Mouse (Mus musculus) embryonic facial prominence, embryonic 11.5 days (tissue): ENCODE measurements around the gene Ntn4. TPM values are rescaled to one million over a fixed set of nuclear protein-coding genes. Genes with fewer than 3 reads are reported as not detected.
A peak's percentile ranks its signal among the peaks of the same experiment; 100 is the strongest.

Experiments
- ATAC-seq: fragments of 200-750 bp; cut with Nextera tagmentation; replicated peaks from 2 replicates; pipeline ENCODE4 v1.8.0; 2017; ENCODE audit warnings: low read depth; ENCODE audit not compliant: insufficient number of reproducible peaks, low FRiP score, low TSS enrichment
- DNase-seq: peaks from one replicate; pipeline ENCODE4 v3.0.0-alpha.2; 2015; ENCODE audit warnings: low spot score
- H3K27ac ChIP-seq: fragments of 300-500 bp; sonication (generic); replicated peaks from 2 replicates; pipeline ENCODE4 v1.5.1; 2014; ENCODE audit warnings: mild to moderate bottlenecking, low read depth, low read length, control low read depth
- H3K27me3 ChIP-seq: fragments of 300-500 bp; sonication (generic); 2 replicates; pipeline ENCODE4 v1.6.1; 2014; ENCODE audit warnings: mild to moderate bottlenecking, low read length, moderate library complexity, mixed read lengths; ENCODE audit not compliant: control insufficient read depth, insufficient read depth
- H3K36me3 ChIP-seq: fragments of 300-500 bp; sonication (generic); replicated peaks from 2 replicates; pipeline ENCODE4 v1.6.1; 2014; ENCODE audit warnings: low read depth, mild to moderate bottlenecking, low read length, moderate library complexity, mixed read lengths; ENCODE audit not compliant: control insufficient read depth, insufficient read depth
- H3K4me1 ChIP-seq: fragments of 300-500 bp; sonication (generic); 2 replicates; pipeline ENCODE4 v1.6.1; 2014; ENCODE audit warnings: low read length, mixed read lengths; ENCODE audit not compliant: control insufficient read depth, insufficient read depth
- H3K4me2 ChIP-seq: fragments of 300-500 bp; sonication (generic); 2 replicates; pipeline ENCODE4 v1.6.1; 2014; ENCODE audit warnings: low read depth, mild to moderate bottlenecking, control low read depth, low read length, moderate library complexity
- H3K4me3 ChIP-seq: fragments of 300-500 bp; sonication (generic); 2 replicates; pipeline ENCODE4 v1.5.1; 2014; ENCODE audit warnings: low read depth, low read length, control low read depth
- H3K9ac ChIP-seq: fragments of 300-500 bp; sonication (generic); replicated peaks from 2 replicates; pipeline ENCODE4 v1.6.1; 2014; ENCODE audit warnings: mild to moderate bottlenecking, control low read depth, low read length
- H3K9me3 ChIP-seq: fragments of 300-500 bp; sonication (generic); replicated peaks from 2 replicates; pipeline ENCODE4 v1.6.1; 2016; ENCODE audit warnings: mild to moderate bottlenecking, low read length, inconsistent platforms, mixed read lengths; ENCODE audit not compliant: control insufficient read depth
- WGBS: fragments of 180-500 bp; shearing (Covaris S2); extraction: QIAGEN DNeasy Blood & Tissue Kit; methylation state at CpG from one replicate; pipeline ENCODE4 v1.1.7; 2014; 5-methylcytosine and 5-hydroxymethylcytosine counted together
- polyA plus RNA-seq: library from polyadenylated mRNA; unstranded; fragments of >200 nt; fragmentation: Nextera tagmentation; extraction: Ambion mirVana; gene quantifications from 2 replicates; pipeline ENCODE4 v1.2.1, GENCODE M21; 2014

The Ntn4 gene
- polyA plus RNA-seq, 1 experiment from 2014 or later: 0.50 TPM

DNA sequence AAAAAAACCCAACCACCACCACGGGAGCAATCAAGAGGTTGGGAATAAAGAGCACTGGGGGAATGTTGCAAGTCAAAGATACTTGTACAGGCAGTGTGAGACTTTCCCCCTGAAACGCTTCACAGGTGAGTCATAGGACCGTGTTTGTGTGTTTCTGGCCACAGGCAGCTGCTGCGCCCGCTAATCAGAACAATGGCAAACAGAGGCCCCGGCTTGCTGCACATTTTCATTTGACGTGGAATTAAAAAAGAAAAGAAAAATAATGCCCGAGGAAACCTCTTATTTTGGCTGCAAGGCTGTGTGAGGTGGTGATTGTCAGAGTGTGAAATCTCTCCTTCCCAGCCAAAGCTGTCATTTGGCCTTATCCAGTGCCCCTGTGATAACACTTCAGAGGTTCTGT is 2.4 kb downstream of the Ntn4 start:
- 63% methylated on average over 8 of the region's 8 CpGs for WGBS
- H3K9ac ChIP-seq: no peak overlapping the region
- H3K4me3 ChIP-seq: no peak overlapping the region
- DNase-seq (no peak), ATAC-seq (no peak)
- no peak overlapping the region for H3K4me2 ChIP-seq
- no peaks in the 10 kb centered on the region for H3K36me3 ChIP-seq
- peaks cover 12% of the 10 kb centered on the region; the same call in 1 of the 2 replicates for H3K27me3 ChIP-seq
- no peaks in the 10 kb centered on the region; the same call in none of the 2 replicates for H3K4me1 ChIP-seq
- H3K27ac ChIP-seq: no peak overlapping the region
- H3K9me3 ChIP-seq: no peaks in the 10 kb centered on the region

DNA sequence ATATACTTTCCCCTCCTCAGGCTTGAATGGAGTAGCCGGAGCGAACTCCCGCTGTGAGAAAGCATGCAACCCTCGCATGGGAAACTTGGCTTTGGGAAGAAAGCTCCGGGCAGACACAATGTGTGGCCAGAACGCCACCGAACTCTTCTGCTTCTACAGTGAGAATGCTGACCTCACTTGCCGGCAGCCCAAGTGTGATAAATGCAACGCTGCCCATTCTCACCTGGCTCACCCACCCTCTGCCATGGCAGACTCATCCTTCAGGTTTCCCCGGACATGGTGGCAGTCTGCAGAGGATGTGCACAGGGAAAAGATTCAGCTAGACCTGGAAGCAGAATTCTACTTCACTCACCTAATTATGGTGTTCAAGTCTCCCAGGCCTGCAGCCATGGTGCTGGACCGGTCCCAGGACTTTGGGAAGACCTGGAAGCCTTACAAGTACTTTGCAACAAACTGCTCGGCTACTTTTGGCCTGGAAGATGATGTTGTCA is 4.0 kb downstream of the Ntn4 start:
- Histone ChIP-seq H3K27me3 (peaks cover 12% of the 10 kb centered on the region; the same call in 1 of the 2 replicates), H3K36me3 (no peaks in the 10 kb centered on the region), H3K27ac (no peak overlapping the region), H3K4me3 (no peak overlapping the region), H3K9me3 (no peaks in the 10 kb centered on the region), H3K4me1 (no peaks in the 10 kb centered on the region; the same call in none of the 2 replicates), H3K4me2 (no peak overlapping the region), H3K9ac (no peak overlapping the region)
- ATAC-seq (no peak), DNase-seq (no peak)
- WGBS: 84% methylated on average over 12 of the region's 12 CpGs

DNA sequence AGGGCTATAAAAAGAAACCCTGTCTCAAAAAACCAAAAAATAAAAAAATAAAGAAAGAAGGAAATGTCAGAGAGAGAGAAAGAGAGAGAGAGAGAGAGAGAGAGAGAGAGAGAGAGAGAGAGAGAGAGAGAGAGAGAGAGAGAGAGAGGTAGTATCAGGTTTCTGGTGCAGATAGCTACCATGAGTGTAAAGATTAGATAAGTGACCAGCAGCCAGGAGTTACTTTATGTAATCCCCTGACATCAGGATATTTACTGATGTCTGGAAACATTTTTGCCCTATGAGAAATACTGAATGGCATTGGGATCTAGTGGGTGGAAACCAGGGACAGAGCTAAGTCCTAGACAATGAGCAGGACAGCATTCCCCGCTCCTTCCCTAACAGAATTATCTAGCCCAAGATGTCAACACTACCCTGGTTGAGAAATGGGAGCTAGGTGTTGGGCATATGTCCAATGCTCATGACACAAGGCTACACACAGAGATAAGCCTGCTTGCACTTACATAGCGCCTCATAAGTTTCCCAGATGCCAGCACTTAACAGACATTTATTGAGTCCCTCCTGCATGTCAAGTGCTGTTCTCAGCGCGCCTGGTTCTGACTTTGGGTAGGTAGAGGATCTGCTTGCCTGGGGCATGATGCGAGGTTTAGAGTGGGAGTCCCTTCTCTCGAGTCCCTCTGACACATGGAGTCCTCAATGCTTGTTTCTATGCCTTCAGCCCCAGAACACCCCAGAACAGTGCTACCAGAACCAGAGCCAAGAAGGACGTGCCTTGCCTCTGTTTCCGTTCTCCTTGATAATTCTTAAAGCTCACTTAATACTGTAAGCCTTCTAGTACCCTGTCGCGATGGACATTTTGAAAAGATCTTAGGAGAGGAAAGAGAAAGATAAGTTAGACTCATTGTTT is 7.4 kb downstream of the Ntn4 start:
- WGBS: 87% methylated on average over 10 of the region's 10 CpGs
- H3K4me1 ChIP-seq: no peaks in the 10 kb centered on the region; the same call in 1 of the 2 replicates
- no peak overlapping the region for H3K27ac ChIP-seq
- DNase-seq: no peak
- H3K4me2 ChIP-seq: no peak overlapping the region
- H3K9me3 ChIP-seq: no peaks in the 10 kb centered on the region
- ATAC-seq: no peak
- no peak overlapping the region for H3K4me3 ChIP-seq
- H3K27me3 ChIP-seq: 0 out of 2 replicates have a peak, but pooled peaks cover under 1% of the 10 kb centered on the region
- no peaks in the 10 kb centered on the region for H3K36me3 ChIP-seq
- no peak overlapping the region for H3K9ac ChIP-seq

DNA sequence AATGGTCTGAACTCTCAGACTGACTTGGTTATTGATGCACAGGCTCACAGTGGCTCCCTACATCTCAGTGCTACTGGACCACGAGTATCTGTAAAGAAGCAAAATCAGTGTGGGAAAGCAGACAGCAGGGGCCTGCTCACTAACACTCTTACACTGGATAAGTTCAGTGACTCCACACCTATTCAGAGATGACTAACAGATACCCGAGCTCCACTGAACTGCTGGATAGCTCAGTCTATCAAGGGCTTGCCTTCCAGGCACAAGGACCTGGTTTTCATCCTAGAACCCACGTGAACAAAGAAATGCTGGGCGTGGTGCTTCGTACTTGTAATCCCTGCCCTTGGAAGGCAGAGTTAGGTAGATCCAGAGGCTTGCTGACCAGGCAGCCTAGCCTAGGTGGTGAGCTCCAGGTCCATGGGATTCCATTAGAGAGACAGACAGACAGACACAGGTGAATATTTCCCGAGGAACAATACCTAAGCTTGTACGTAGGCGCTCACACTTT is 8.2 kb downstream of the Ntn4 start:
- Histone ChIP-seq H3K27ac (no peak overlapping the region), H3K27me3 (no peaks in the 10 kb centered on the region), H3K36me3 (no peaks in the 10 kb centered on the region), H3K9ac (no peak overlapping the region), H3K4me3 (no peak overlapping the region), H3K9me3 (no peaks in the 10 kb centered on the region), H3K4me2 (no peak overlapping the region), H3K4me1 (no peaks in the 10 kb centered on the region)
- 87% methylated on average over 8 of the region's 8 CpGs for WGBS
- DNase-seq (no peak), ATAC-seq (no peak)

DNA sequence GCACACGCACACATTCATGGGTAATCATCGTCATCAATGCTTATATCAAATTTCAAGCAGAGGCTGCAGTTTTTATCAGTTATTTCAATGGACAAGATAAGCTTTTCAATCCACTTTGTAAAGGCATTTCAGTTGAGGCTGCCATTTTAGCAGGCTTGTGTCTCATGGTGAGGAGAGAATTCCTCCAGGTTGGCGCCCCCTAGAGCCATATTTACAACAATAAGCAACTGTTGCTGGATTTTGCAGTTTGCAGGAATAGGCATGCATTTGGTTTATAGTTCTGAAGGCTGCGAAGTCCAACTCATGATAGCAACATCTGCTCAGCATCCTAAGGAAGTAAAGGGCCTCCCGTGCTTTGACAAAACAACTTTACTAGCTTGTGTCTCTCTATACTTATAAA is 8.6 kb downstream of the Ntn4 start:
- H3K27ac ChIP-seq: no peak overlapping the region
- H3K4me1 ChIP-seq: no peaks in the 10 kb centered on the region
- no peak overlapping the region for H3K4me2 ChIP-seq
- H3K9ac ChIP-seq: no peak overlapping the region
- DNase-seq: peak; percentile 20
- H3K36me3 ChIP-seq: no peaks in the 10 kb centered on the region
- no peak for ATAC-seq
- no peaks in the 10 kb centered on the region for H3K9me3 ChIP-seq
- H3K4me3 ChIP-seq: no peak overlapping the region
- 81% methylated on average over 5 of the region's 5 CpGs for WGBS
- no peaks in the 10 kb centered on the region for H3K27me3 ChIP-seq

DNA sequence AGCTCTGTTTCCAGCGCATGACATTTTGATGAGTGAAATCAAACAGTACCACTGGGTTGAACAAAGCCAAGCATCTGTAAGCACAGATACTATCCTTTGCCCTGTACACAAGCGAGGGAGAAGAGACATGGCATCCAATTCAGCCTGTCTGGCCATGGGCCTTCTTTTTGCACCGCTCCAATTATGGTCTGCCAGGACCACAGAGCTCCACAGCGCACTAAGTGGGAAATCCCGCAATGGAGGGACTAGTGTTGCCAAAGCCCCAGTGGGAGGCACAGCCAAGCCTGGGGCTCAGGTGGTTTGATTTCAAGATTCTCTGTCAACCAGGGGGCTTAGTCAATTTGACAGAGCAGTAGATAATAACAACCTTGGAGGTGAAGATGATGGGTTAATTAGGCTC is 9.1 kb downstream of the Ntn4 start:
- no peak overlapping the region for H3K27ac ChIP-seq
- no peaks in the 10 kb centered on the region for H3K36me3 ChIP-seq
- H3K4me3 ChIP-seq: no peak overlapping the region
- DNase-seq (no peak), ATAC-seq (no peak)
- 92% methylated on average over 5 of the region's 5 CpGs for WGBS
- no peaks in the 10 kb centered on the region for H3K27me3 ChIP-seq
- no peak overlapping the region for H3K9ac ChIP-seq
- H3K4me1 ChIP-seq: no peaks in the 10 kb centered on the region
- H3K9me3 ChIP-seq: no peaks in the 10 kb centered on the region
- H3K4me2 ChIP-seq: no peak overlapping the region

DNA sequence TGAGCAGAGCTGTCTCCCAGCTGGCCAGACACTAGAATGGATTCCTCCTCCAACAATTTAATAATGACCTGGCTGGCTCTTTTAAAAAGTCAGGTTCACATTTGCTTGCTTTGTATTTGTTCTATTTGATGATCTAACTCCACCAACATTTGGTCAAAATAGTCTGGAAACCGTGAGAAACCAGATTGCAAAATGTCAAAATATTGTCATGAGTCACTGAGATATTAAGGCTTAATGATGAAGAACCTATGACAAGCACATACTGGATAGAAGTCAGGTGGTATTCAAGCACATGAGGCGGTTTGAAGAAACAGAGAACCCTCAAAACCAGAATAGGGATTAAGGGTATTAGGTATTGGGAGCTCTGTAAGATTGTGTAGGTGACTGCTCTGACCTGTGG is 12.8 kb downstream of the Ntn4 start:
- no peak for ATAC-seq
- no peak for DNase-seq
- Histone ChIP-seq H3K9me3 (no peaks in the 10 kb centered on the region), H3K4me2 (no peak overlapping the region), H3K4me1 (no peaks in the 10 kb centered on the region), H3K27ac (no peak overlapping the region), H3K4me3 (no peak overlapping the region), H3K9ac (no peak overlapping the region), H3K36me3 (no peaks in the 10 kb centered on the region), H3K27me3 (no peaks in the 10 kb centered on the region)
- WGBS: 70% methylated on average over 2 of the region's 2 CpGs

DNA sequence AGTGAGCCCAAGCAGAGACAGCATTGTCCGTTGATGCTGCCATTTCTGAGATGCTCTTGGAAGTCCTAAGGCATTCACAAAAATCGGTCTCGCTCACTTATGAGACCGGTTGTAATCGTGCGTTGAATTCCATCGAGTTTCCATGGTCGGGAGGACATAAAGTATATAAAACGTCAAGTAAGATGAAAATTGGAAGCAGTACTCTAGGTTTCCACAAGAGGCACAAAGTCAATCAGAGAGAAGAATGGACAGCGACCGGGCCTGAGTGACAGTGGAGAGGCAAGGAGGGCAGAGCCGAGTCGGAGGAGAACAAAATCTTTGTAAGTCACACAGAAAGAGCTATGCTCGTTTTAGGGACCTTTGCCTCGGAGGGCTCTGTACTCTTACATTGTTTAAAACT is 14.9 kb downstream of the Ntn4 start:
- DNase-seq (no peak), ATAC-seq (no peak)
- Histone ChIP-seq H3K4me1 (no peaks in the 10 kb centered on the region), H3K36me3 (no peaks in the 10 kb centered on the region), H3K9me3 (no peaks in the 10 kb centered on the region), H3K27me3 (no peaks in the 10 kb centered on the region), H3K4me2 (no peak overlapping the region), H3K4me3 (no peak overlapping the region), H3K27ac (no peak overlapping the region), H3K9ac (no peak overlapping the region)
- 70% methylated on average over 15 of the region's 15 CpGs for WGBS
